Mouse (Mus musculus) CD4-positive helper T cell, adult 2 months (primary cell): Measurements from ENCODE around the gene Mdk.

Experiments used
- DNase-seq: peaks from one replicate; pipeline ENCODE4 v3.0.0-alpha.2; 2012; ENCODE audit warnings: low read depth, missing footprints, low spot score

Gene Mdk

GRCm38 (mm10) chr2:91933471-91933870, 1.4 kb upstream of the Mdk start:
- DNase-seq: no peak

GRCm38 (mm10) chr2:91932737-91933350, 747 bp upstream of the Mdk start:
- peak; percentile 30 for DNase-seq

DNA sequence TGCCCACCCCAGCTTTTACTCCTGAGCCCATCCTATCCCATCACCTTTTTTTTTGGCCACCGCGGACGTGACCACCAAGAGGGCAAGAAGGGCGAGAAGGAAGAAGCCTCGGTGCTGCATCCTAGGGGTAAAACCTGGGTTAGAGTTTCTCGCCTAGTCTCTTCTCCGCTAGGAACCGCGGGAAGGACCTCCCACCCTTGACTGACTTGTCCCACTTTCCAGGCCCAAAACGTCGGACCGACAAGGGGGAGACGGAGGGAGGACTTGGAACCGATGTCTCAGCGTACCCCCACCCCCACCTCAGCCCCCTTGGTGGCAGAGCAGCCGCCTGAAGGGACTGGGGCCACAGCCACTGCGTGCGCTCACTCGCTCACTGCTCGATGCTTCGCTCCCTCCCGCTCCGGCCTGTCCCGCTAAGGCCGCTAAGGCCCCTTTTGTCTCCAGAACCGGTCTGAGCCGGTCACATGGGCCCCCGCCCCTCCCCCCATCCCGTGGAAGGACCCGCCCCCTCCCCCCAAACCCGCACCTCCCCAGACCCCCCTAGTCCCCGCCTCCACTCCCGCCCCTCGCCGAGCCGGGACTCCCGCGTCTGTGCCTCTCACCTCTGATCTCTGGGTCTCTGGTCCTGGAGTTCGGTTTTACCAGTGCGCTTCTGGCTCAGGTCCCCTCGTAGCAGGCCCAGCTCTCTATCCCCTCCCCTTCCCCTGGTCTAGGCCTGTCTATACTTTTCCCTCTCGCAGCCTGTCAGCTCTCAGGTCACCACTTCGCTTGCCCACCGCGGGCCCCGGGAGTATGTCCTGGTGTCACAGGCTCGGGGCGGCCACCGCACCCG, 553 bp downstream of the Mdk start:
- DNase-seq: no peak

- no peak for DNase-seq
These were observed 1.3 kb downstream of the Mdk start for GRCm38 (mm10) chr2:91930761-91931291.

DNA sequence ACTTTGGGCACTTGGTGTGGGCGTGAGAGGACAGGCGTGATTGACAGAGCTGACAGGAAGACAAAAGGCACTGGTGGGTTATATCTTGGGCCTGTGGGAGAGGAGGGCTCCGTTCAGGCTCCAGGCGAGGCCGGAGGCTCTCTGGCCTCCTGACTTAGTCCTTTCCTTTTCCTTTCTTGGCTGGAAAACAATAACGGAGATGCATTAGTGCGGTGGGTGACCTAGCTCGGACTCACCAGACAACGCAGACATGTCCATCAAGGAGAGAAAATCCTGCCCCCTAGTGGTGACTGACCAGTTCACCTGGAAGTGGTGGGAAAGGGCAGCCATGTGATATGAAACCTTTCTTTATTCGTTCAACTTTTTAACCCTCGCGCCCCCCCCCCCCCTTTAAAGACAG, 2.2 kb downstream of the Mdk start:
- peak; percentile 51 for DNase-seq

- DNase-seq: no peak
These were observed 2.6 kb downstream of the Mdk start for GRCm38 (mm10) chr2:91929455-91929854.

DNA sequence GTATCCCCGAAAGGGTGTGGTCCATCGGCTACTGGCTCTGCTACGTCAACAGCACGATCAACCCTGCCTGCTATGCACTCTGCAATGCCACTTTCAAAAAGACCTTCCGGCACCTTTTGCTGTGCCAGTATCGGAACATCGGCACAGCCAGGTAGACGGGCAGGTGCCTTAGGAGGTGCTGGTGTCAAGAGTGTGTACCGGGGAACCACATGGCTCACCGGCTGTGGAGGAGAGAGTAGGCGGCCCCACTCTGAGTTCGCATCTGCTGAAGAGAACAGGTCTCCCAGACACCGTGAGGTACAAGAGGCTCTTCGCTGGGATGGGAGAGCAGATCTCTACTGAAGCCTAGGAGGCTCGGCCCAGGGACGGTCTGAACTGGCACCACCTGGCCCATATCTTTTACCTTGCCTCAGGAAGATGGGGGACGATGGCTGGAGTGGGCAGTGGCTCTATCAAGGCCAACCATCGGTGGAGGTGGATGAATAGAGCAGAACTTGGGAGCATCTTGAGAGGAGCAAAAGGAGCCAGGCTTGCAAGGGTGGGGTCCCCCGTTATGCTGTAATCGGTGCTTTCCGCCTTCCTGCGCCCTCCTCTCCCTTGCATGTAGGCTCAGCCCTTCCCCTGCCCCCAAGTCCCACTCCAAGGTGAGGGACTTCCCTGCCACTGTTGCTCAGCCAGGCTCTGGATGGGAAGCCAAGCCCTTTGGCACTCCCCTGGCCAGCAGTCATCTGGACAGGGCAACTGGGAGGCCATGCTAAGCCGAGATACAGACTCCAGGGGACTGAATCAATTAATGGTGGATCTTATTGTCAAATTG, 3.4 kb downstream of the Mdk start:
- no peak for DNase-seq

DNA sequence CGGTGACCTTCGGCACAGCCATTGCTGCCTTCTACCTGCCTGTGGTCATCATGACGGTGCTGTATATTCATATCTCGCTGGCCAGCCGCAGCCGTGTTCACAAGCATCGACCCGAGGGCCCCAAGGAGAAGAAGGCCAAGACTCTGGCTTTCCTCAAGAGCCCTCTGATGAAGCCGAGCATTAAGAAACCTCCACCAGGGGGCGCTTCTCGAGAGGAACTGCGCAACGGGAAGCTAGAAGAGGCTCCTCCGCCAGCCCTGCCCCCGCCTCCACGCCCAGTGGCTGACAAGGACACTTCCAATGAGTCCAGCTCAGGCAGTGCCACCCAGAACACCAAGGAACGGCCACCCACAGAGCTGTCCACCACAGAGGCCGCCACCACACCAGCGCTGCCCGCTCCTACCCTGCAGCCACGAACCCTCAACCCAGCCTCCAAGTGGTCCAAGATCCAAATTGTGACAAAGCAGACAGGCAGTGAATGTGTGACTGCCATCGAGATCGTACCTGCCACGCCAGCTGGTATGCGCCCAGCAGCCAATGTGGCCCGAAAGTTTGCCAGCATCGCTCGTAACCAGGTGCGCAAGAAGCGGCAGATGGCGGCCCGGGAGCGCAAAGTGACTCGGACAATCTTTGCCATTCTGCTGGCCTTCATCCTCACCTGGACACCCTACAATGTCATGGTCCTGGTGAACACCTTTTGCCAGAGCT, 4.1 kb downstream of the Mdk start:
- peak; percentile 79 for DNase-seq

DNA sequence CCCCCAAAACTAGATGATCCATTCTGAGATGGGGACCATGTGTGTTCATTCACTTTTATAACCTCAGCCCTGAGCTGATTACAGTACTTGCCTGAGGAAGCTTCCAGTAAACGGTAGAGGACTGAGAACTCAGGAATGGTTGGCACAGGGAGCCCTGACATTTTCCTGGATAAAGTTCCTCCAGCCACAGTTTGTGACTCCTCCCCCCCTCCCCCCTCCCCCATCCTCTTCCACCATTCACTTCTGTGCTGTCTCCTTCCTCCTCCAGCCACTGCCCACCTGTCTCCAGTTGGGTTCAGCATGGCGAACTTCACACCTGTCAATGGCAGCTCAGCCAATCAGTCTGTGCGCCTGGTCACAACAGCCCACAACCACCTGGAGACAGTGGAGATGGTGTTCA, 5.1 kb downstream of the Mdk start, which contains the start of gene Chrm4:
Gene Chrm4, plus strand, starts transcription at position 301 of the 400 bp plus-strand sequence.
- DNase-seq: no peak

DNA sequence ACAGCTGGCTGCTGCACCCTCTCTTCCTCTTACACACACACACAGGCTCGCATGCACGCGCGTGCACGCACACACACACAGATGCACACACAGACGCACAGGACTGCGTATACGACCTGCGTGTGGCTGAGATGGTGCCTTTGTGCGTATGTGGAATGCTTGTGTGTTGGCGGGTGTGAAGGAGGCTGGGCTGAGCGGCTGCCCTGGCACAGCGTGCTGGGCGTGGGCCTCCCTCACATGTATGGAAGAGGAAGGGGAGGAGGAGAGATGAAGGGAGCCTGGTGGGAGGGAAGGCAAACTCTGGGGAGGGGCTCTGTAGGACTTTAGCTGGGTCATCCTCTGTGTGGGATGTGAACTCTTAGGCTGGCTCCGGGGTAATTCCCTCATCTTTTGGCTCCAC, 6.7 kb downstream of the Mdk start:
- no peak for DNase-seq

DNA sequence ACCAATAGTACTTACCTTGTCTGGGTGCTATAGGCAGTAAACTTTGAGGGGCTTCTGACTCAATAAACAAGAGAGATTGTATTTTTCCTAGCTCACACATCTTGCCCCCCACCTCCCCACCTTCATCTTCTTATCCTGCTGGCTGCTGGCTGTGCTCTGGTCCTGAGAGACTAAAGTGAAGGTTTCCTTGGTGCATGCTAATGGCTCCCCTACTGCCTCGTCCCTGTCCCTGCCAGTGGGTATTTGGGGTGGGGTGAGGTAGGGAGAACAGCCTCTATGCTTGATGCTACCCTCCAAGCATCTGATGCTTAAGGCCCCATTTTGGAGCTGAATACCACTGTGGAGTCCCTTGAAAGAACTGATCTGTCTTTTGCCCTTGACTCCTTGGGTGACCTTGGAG, 7.4 kb downstream of the Mdk start:
- no peak for DNase-seq

DNA sequence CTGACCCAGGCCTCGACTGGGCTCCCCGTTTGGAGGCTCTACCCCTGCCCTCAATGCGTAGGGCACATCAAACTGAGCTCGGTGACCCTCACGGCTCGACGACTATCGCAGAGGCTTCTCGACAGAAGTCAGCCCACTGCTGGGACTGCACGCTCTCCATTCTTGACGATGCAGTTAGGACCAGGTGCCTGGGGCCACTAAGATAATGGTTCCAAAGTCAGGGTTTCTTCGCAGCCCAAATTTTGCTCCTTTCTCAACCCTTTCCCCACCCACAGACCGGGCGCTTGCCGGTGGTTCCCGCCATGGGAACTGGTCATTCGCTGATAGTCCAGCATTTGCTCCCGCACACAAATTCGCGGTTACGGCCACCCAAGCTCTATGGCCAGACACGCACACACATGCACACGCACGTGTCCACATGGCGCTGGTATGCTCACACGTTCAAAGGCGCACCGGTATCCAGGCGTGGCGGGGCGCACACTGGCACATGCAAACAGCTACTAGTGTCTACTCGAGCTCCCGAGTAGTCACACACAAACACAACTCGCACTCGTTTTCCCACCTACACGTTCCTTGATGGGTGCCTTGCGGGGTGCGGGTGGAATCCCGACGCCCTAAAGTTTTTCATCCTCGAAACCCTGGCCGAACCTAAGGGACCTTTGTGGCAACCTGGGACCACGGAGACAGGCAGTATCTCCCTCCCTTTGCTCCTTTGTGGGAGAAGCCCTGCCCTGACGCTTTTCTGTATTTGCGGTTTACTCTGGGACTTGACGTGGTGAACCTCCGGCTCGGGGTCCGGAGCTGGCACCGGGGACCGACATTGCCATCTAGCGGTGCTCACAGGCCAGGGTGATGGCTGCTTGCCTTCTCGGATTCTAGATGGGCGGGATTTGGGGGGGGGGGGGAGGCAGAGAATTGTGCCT, 8.4 kb downstream of the Mdk start:
- peak; percentile 86 for DNase-seq

DNA sequence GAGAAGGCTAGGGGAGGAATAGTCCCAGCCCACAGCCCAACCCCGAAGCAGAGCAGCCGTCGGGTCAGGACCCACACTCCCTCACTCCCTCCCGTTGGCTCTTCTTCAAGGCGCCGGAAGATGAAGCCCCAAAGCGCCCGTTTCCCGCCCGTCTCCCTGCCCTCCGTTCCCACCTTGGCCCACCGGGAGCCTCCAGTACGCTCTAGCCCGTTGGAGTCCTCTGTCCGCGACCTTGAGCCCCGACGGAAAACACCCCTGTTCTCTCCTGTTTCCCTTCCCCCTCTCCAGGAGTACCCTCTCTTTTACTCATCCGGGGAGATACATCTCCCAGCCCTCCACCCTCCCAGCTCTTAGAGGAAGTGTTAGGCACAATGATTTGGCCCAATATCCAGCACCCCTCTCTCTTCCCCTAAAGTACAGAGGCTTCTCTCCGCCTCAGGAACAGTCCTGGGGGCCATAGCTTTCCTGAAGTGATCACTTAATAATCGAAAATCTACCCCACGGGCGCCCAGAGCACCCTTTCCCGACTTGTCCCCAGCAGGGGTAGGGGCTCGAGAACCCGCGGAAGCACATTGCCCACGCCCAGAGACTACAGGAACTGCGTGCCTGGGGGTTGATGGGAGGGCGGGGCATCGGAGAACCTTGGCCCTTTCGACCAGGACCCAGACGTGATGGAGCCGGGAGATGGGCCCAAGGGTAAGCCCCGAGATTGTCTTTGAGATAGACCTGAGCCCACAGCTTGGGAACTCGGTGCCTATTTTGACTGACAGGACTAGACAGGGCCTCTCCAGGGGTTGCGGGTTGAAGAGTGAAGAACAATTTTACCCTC, 9.3 kb downstream of the Mdk start:
- DNase-seq: peak; percentile 69

DNA sequence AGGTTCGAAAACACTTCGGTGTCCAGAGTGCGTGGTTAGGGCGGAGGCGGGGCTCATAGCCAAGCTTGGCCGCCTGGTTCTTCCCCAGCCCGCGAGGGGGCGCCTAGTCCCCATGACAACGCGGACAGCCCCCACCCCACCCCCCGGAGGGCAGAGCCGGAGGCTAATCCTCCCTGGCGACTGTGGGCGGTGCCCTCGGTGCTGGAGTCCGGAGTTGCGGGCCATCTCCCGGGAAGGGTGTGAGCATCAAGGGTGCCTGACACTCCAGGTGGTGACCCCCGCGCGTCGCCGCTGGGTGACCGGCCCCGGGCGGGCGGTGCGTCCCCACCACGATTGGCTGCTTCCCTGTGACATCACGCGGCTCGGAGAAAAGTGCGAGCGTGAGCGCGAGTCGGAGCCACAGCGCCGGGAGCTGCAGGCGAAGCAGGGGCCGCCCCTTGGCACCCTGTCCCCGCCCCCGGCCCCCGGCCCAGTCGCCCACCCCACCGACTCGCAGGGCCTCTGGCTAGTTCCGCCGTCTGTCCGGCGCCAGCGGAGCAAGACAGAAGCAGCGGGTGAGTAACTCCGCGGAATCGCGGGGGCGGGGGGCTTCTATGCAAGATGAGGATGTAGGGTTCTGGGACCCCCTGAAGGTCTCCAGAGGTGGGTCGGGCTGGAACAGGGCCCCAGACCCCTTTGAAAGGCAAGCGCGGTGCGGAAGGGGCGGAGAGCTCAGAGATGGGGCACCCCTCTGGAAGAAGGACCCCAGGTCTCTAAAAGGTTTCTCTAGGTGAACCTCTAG, 10.1 kb downstream of the Mdk start:
- peak; percentile 78 for DNase-seq

GRCm38 (mm10) chr2:91921181-91921789, 10.8 kb downstream of the Mdk start:
- DNase-seq: peak; percentile 55

- no peak for DNase-seq
These were observed 12.0 kb downstream of the Mdk start for GRCm38 (mm10) chr2:91920130-91920529.

GRCm38 (mm10) chr2:91917096-91917495, 15.0 kb downstream of the Mdk start:
- DNase-seq: no peak

DNA sequence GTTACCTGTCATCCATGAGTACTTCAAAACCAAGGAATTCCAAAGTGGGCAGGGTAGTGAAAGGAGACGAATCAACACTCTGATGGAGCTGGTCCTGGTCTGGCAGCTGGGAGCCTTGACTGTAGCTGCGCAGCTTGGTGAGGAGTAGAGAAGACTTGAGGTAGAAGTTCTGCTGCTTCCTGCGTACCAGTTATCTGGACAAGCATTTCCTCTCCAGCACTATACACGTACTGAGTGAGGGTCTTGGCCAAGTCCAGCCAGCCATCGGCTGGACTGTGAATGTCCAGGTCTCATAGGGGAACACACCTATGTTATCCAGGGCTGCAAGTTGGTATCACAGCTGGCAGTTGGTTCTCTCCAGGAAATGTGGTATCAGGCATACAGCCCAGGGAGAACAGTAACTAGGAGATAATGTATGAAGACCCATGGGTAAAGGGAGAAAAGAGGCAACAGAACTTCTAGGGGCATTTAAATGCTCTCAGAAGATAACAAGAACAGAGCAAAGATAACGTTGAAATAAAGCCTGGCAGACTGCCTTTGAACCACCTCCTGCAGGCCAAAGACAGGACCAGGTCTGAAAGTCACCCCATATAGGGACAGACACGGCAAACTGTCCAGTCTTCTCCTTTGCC, 15.6 kb downstream of the Mdk start:
- no peak for DNase-seq
